In the genomic region with DNA sequence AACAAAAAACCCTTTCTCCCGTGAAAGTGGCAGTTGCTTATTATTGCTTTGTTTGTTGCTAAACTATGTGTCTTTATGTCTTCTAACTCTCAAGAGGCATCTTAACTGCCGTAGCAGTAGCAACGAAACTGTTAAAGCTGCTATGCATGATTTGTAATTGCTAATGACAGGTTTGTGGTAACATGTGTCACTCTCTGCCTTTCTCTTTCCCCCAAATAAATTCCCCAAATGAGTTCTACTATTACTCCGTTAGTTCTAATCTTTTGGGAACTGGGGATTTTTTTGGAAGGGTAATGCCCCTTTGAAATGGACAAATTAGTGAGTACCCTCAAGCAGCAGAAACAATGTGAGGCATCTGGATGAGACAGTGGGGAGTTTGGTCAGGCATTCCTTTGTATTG, we compare ENCODE assay signal across 26 mouse cellular contexts. TPM values are rescaled to one million over a fixed set of nuclear protein-coding genes. Genes with fewer than 3 reads are reported as not detected.
DNase-seq lines count a peak whose midpoint lies in the region; ATAC-seq and TF ChIP-seq lines count a peak whose summit lies in the region.
"Had no signal": no experiment of that assay in that cellular context is flagged by ENCODE, and none has a peak within 500 bp of the region (broad histone marks: within the 10 kb centered on the region; RNA-seq: fewer than 3 reads in every experiment).

No protein-coding gene starts in this region.

- peak; percentile 24 for DNase-seq in forebrain, embryonic 14.5 days (ENCODE audit: low spot score)
- no peak for DNase-seq in forebrain, postnatal 0 days
- peak; percentile 40 for DNase-seq in 3T3-L1 (ENCODE audit: low read depth, low spot score)
- peak; percentile 89 for DNase-seq in Muller cell, postnatal 12 days (ENCODE audit: inconsistent ontology term)
- no peak for DNase-seq in liver, postnatal 0 days
- no peak for DNase-seq in frontal cortex, postnatal 14 days (ENCODE audit: low spot score in 2 of 2)
- DNase-seq: adrenal gland, adult 8-10 months; adrenal gland, postnatal 25 days; cerebellum, adult 18-20 months; cerebellum, adult 9-10 months; cerebellum, postnatal 14 days; embryo, embryonic 11 days; gastrocnemius, adult 2 months; gastrocnemius, postnatal 14 days; heart, adult 11 months; heart, postnatal 10 days; heart, postnatal 36 days had no signal

- no peaks in the 10 kb centered on the region for H3K9me3 ChIP-seq in forebrain, embryonic 14.5 days (replicated peaks; ENCODE audit: control insufficient read depth, low read length)
- H3K9me3 ChIP-seq in forebrain, postnatal 0 days (ENCODE audit: low read length) = no peaks in the 10 kb centered on the region
- H3K9me3 ChIP-seq in liver, postnatal 0 days (ENCODE audit: low read length) = no peaks in the 10 kb centered on the region
- H3K9me3 ChIP-seq: embryonic facial prominence, embryonic 15.5 days; forebrain, embryonic 15.5 days; heart, embryonic 12.5 days; heart, embryonic 15.5 days; hindbrain, embryonic 10.5 days; hindbrain, embryonic 13.5 days had no signal

- H3K36me3 ChIP-seq in forebrain, embryonic 14.5 days (ENCODE audit: control insufficient read depth, insufficient read depth, low read length) = no peaks in the 10 kb centered on the region
- no peaks in the 10 kb centered on the region for H3K36me3 ChIP-seq in forebrain, postnatal 0 days (ENCODE audit: insufficient read depth)
- no peaks in the 10 kb centered on the region for H3K36me3 ChIP-seq in myocyte (ENCODE audit: control insufficient read depth, insufficient read depth)
- H3K36me3 ChIP-seq in liver, postnatal 0 days (replicated peaks; ENCODE audit: insufficient read depth, low read length) = no peaks in the 10 kb centered on the region
- H3K36me3 ChIP-seq: embryonic facial prominence, embryonic 15.5 days; forebrain, embryonic 15.5 days; heart, embryonic 12.5 days; heart, embryonic 15.5 days; hindbrain, embryonic 10.5 days; hindbrain, embryonic 13.5 days had no signal

- WGBS in forebrain, embryonic 14.5 days = 34% methylated on average over 4 of the region's 4 CpGs
- 39% methylated on average over 4 of the region's 4 CpGs for WGBS in forebrain, postnatal 0 days
- 61% methylated on average over 4 of the region's 4 CpGs for WGBS in liver, postnatal 0 days (ENCODE audit: insufficient replicate concordance)

- H3K9ac ChIP-seq in forebrain, embryonic 14.5 days (ENCODE audit: low read length) = no peak overlapping the region
- H3K9ac ChIP-seq in forebrain, postnatal 0 days = no peak overlapping the region
- H3K9ac ChIP-seq in liver, postnatal 0 days (replicated peaks) = no peak overlapping the region
- H3K9ac ChIP-seq: embryonic facial prominence, embryonic 15.5 days; forebrain, embryonic 15.5 days; heart, embryonic 12.5 days; heart, embryonic 15.5 days; hindbrain, embryonic 13.5 days had no signal

- no peaks in the 10 kb centered on the region for H3K4me1 ChIP-seq in forebrain, embryonic 14.5 days (ENCODE audit: control insufficient read depth, insufficient read depth, low read length)
- H3K4me1 ChIP-seq in forebrain, postnatal 0 days (ENCODE audit: insufficient read depth) = no peaks in the 10 kb centered on the region
- H3K4me1 ChIP-seq in liver, postnatal 0 days (ENCODE audit: insufficient read depth) = no peaks in the 10 kb centered on the region
- H3K4me1 ChIP-seq: embryonic facial prominence, embryonic 15.5 days; forebrain, embryonic 15.5 days; hindbrain, embryonic 10.5 days; hindbrain, embryonic 13.5 days had no signal

- H3K79me2 ChIP-seq in myocyte (ENCODE audit: control insufficient read depth, insufficient read depth) = no peaks in the 10 kb centered on the region

- no peak overlapping the region for H3K4me2 ChIP-seq in forebrain, embryonic 14.5 days (ENCODE audit: low read length)
- H3K4me2 ChIP-seq in forebrain, postnatal 0 days (ENCODE audit: low read depth) = no peak overlapping the region
- H3K4me2 ChIP-seq in myocyte (ENCODE audit: low read depth) = peak overlapping the region; percentile 34
- H3K4me2 ChIP-seq in liver, postnatal 0 days (ENCODE audit: low read depth, low read length) = no peak overlapping the region
- H3K4me2 ChIP-seq: embryonic facial prominence, embryonic 15.5 days; forebrain, embryonic 15.5 days; heart, embryonic 12.5 days; heart, embryonic 15.5 days; hindbrain, embryonic 13.5 days had no signal

- TF ChIP-seq POLR2A in myocyte (IDR thresholded peaks at IDR 0.05; ENCODE audit: insufficient read length, low read depth) = no peak

- no peak for TF ChIP-seq CTCF in forebrain, postnatal 0 days (IDR thresholded peaks at IDR 0.05; ENCODE audit: low read depth)
- no peak for TF ChIP-seq CTCF in liver, postnatal 0 days (IDR thresholded peaks at IDR 0.05; ENCODE audit: low read depth)

- no peak for ATAC-seq in forebrain, embryonic 14.5 days
- no peak for ATAC-seq in forebrain, postnatal 0 days
- no peak for ATAC-seq in liver, postnatal 0 days
- no peak for ATAC-seq in megakaryocyte progenitor cell, adult 5-6 weeks (replicated peaks; ENCODE audit: poor library complexity)
- ATAC-seq: forebrain, embryonic 15.5 days; intestine, postnatal 0 days had no signal

- H3ac ChIP-seq in myocyte (ENCODE audit: control insufficient read depth, insufficient read length) = no peak overlapping the region

- no peak overlapping the region for H3K4me3 ChIP-seq in forebrain, embryonic 14.5 days (ENCODE audit: low read depth, low read length)
- H3K4me3 ChIP-seq in forebrain, postnatal 0 days (ENCODE audit: low read depth, low read length) = no peak overlapping the region
- H3K4me3 ChIP-seq in myocyte = no peak overlapping the region
- H3K4me3 ChIP-seq in liver, postnatal 0 days (ENCODE audit: low read depth, low read length) = no peak overlapping the region
- H3K4me3 ChIP-seq: embryonic facial prominence, embryonic 15.5 days; forebrain, embryonic 15.5 days; gastrocnemius, adult 2 months; heart, embryonic 12.5 days; heart, embryonic 15.5 days; hindbrain, embryonic 10.5 days; hindbrain, embryonic 13.5 days had no signal

- no peak for TF ChIP-seq EP300 in liver, postnatal 0 days (IDR thresholded peaks at IDR 0.05; ENCODE audit: low read depth)

- no peak overlapping the region for H3K27ac ChIP-seq in forebrain, embryonic 14.5 days (ENCODE audit: low read depth, low read length)
- H3K27ac ChIP-seq in forebrain, postnatal 0 days (ENCODE audit: low read depth, low read length) = no peak overlapping the region
- no peak overlapping the region for H3K27ac ChIP-seq in liver, postnatal 0 days (ENCODE audit: low read depth)
- H3K27ac ChIP-seq: embryonic facial prominence, embryonic 15.5 days; forebrain, embryonic 15.5 days; gastrocnemius, adult 2 months; heart, embryonic 15.5 days; hindbrain, embryonic 10.5 days; hindbrain, embryonic 13.5 days had no signal

- no peaks in the 10 kb centered on the region; the same call in 1 of the 2 replicates for H3K27me3 ChIP-seq in forebrain, embryonic 14.5 days (replicated peaks; ENCODE audit: control insufficient read depth, insufficient read depth, low read length)
- H3K27me3 ChIP-seq in forebrain, postnatal 0 days (ENCODE audit: insufficient read depth, low read length) = no peaks in the 10 kb centered on the region
- H3K27me3 ChIP-seq in myocyte (ENCODE audit: control insufficient read depth, insufficient read depth, insufficient read length) = no peaks in the 10 kb centered on the region
- no peaks in the 10 kb centered on the region; the same call in 1 of the 2 replicates for H3K27me3 ChIP-seq in liver, postnatal 0 days (ENCODE audit: insufficient read depth, low read length)
- H3K27me3 ChIP-seq: forebrain, embryonic 15.5 days had no signal

TF ChIP-seq in myocyte, 11 proteins besides CTCF, POLR2A, EP300 and RAD21:
- TF ChIP-seq TCF3 (IDR thresholded peaks at IDR 0.05; ENCODE audit: insufficient read length, low read depth) (no peak), SRF (IDR thresholded peaks at IDR 0.05; ENCODE audit: control insufficient read depth, insufficient read length, low read depth) (no peak), REST (IDR thresholded peaks at IDR 0.05; ENCODE audit: insufficient read depth, insufficient read length) (no peak)

RNA-seq across cellular contexts. Expression of a gene that starts 55.9 kb away (rescaled TPM):
- 2.5 and 2.9 TPM in 2 replicates for polyA plus RNA-seq in forebrain, embryonic 14.5 days (2014; fragmentation: Nextera tagmentation; extraction: Ambion mirVana)
- total RNA-seq in forebrain, postnatal 0 days (2014; rRNA removed) = 5.3 and 5.8 TPM in 2 replicates
- 3.9 and 5.1 TPM in 2 replicates for polyA plus RNA-seq in forebrain, postnatal 0 days (2015; fragmentation: Nextera tagmentation; extraction: Ambion mirVana)
- not detected for polyA plus RNA-seq in myocyte (2012; fragmentation: generic; extraction: Trizol)
- polyA plus RNA-seq in liver, postnatal 0 days (2015; fragmentation: Nextera tagmentation; extraction: Ambion mirVana) = 0.27 and 0.66 TPM in 2 replicates
- total RNA-seq in megakaryocyte progenitor cell, adult 5-6 weeks (2015) = 0.02 TPM in 1 of 2 replicates, not detected in the other
- not detected in 2 replicates for total RNA-seq in megakaryocyte progenitor cell, adult 5-6 weeks (2017)

Comparison
In these comparisons a context has a peak if more than half of its experiments do, and no peak if none do; other contexts are left out.
1. DNase-seq: peak in forebrain, embryonic 14.5 days (single experiment), 3T3-L1 (single experiment) and Muller cell, postnatal 12 days (single experiment); none in forebrain, postnatal 0 days (single experiment), liver, postnatal 0 days (single experiment) and frontal cortex, postnatal 14 days (0 of 2).